Mouse (Mus musculus): Measurements from ENCODE around the gene Fjx1. TPM values are rescaled to one million over a fixed set of nuclear protein-coding genes. Genes with fewer than 3 reads are reported as not detected.

Fjx1 gene
- polyA plus RNA-seq, 1 experiment from 2014 or later = 10.4 TPM

DNA sequence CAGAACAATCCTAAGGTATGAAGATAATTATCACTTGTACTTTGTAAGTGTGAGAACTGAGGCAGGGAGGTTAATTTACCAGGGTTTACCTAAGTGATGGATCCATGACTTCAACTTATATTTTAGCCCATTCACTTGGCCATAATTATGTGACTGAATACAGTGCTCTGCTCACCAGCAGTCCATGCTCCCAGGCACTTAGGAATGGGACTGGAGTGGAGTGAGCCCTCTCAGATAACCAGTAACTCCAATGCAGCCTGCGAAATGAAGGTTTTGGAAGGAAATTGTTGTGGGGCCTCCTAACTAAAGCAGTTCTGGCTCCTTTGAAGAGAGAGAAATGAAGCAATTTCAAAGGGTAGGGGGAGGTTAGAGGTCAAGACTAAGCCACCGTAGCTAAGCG is 25.9 kb downstream of the Fjx1 start:
- TF ChIP-seq CTCF (IDR thresholded peaks at IDR 0.05) = no peak
- DNase-seq (ENCODE audit: low read depth, low spot score) (no peak), ATAC-seq (no peak)
- CTCF ChIA-PET = no interaction called here
- POLR2A ChIA-PET = no interaction called here
- peaks cover 10% of the 10 kb centered on the region for H3K27me3 ChIP-seq
- in situ Hi-C loops (cut with MboI; ENCODE audit: low pct_unique_long_range_greater_than_20kb) = no loop called here

DNA sequence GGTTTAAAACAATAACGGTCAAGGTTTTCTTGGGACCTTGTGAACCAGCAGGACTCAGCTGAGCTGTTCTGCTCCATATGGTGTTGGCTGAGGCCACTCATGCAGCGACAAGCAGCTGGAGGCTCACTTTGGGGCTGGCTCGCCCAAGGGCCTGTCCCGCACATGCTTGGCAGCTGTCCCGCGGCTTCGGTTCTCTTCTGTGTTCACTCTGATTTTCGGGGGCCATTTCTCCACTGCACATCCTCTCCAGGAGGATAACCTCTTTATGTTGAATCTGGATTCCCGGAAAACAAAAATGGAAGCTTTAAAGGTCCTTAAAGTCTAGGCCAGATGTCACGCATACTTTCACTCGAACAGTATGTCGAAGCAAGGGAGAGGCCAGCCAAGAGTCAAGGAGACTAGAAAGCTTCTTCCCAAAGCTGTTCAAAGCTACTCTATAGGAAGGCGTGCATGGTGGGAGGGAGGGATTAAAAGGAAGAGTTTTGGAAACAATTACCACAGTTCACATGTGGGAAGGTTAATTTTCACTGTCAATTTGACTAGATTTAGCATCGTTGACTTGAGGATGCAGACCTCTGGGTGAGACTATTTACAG is 36.1 kb downstream of the Fjx1 start:
- in situ Hi-C loops (cut with MboI; ENCODE audit: low pct_unique_long_range_greater_than_20kb) = no loop called here
- no peak for TF ChIP-seq CTCF (IDR thresholded peaks at IDR 0.05)
- no peak for DNase-seq (ENCODE audit: low read depth, low spot score)
- ChIA-PET POLR2A (no interaction called here), CTCF (no interaction called here)
- H3K27me3 ChIP-seq = no peaks in the 10 kb centered on the region
- ATAC-seq = no peak

DNA sequence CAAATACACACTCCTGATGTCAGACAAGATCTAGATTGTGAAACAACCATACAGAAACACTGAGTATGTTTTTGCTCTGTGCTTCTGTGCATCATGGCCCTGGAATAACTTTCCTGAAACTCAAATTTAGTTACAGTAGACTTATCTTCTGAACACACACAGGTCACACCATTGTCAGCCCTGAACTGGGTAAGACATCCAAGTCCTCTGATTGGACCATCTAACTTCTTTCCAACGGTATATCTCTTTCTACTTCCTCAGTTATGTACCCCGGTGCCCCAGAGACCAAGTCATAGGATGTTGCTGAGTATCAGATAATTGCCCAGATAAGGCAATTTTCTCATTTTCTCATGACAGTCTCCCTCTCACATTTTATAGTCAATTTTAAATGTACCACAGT is 39.6 kb downstream of the Fjx1 start:
- CTCF ChIA-PET = no interaction called here
- in situ Hi-C loops (cut with MboI; ENCODE audit: low pct_unique_long_range_greater_than_20kb) = no loop called here
- ATAC-seq (no peak), DNase-seq (ENCODE audit: low read depth, low spot score) (no peak)
- no peak for TF ChIP-seq CTCF (IDR thresholded peaks at IDR 0.05)
- POLR2A ChIA-PET = interaction anchor here (0.5 kb wide), 1 partner anchor 28 kb away, joined by 3 read pairs; no protein-coding TSS in a partner anchor
- H3K27me3 ChIP-seq = no peaks in the 10 kb centered on the region

- CTCF ChIA-PET = interaction anchor here (0.9 kb wide), 1 partner anchor 15 kb away, joined by 3 read pairs; no protein-coding TSS in a partner anchor
- in situ Hi-C loops (cut with MboI; ENCODE audit: low pct_unique_long_range_greater_than_20kb) = no loop called here
- POLR2A ChIA-PET = no interaction called here
- TF ChIP-seq CTCF (IDR thresholded peaks at IDR 0.05) = no peak
- DNase-seq (ENCODE audit: low read depth, low spot score) (no peak), ATAC-seq (no peak)
- H3K27me3 ChIP-seq = no peaks in the 10 kb centered on the region
Measured at GRCm38 (mm10) chr2:102410615-102411014, 41.7 kb downstream of the Fjx1 start.

DNA sequence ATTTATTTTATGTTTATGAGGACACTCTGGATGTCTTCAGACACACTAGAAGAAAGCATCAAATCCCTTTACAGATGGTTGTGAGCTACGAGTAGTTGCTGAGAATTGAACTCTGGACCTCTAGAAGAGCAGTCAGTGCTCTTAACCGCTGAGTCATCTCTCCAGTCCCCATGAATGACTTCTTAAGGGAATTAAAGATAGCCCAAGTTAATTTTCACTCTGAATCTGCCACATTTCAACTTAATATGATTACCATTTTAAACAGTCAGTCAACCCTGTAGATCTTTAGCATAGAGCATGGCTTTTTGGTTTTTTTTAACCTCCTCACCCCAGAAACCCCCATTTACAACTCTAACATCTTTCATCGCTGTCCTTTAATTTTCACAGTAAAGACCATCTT is 42.6 kb downstream of the Fjx1 start:
- DNase-seq (ENCODE audit: low read depth, low spot score) (no peak), ATAC-seq (no peak)
- ChIA-PET POLR2A (interaction anchor here (0.7 kb wide), 1 partner anchor 625 kb away, joined by 4 read pairs; no protein-coding TSS in a partner anchor), CTCF (no interaction called here)
- in situ Hi-C loops (cut with MboI; ENCODE audit: low pct_unique_long_range_greater_than_20kb) = loop anchor here (5.0 kb wide), 1 partner anchor 38 kb away; no protein-coding TSS in a partner anchor
- no peak for TF ChIP-seq CTCF (IDR thresholded peaks at IDR 0.05)
- H3K27me3 ChIP-seq = no peaks in the 10 kb centered on the region

DNA sequence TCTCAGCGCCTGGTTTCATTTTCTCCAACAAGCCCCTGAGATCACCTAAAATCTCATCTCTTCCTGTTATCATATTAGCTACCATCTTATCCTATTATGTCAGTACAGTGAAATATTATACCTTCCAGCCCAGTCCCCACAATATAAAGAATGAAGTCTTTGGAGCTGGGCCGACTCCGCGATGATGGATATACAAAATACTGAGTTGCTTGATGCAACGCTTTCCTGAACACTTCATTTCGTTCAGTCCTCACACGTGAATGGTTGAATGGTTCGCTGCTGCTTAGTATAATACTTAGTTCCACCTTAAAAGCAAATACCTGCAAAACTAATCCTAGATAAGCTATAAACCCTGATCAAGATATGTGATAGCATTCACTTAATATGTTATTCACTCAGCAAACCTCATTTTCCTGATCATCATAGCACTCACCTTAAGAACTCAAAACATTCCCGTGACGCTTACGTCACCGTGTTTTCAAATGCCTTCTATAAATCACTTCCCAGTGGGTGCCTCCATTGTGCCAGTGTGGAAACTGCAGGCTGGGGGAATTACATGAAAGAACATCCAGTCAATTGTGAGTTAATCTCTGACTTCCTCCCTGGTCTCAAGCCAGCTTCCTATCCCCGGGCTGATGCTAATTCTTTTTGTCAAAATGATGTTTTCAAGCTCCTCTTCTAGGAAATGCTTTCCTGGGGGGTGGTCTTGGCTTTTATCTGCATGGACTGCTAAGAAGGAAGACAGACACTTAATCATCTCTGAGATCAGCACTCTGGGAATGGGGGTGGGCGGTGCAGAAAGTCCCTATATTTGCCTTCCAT is 44.7 kb downstream of the Fjx1 start, which contains the start of gene Trim44:
Gene Trim44, minus strand, starts transcription at position 466 of the 822 bp plus-strand sequence.
- CTCF ChIA-PET = no interaction called here
- no peak for DNase-seq (ENCODE audit: low read depth, low spot score)
- in situ Hi-C loops (cut with MboI; ENCODE audit: low pct_unique_long_range_greater_than_20kb) = loop anchor here (5.0 kb wide), 1 partner anchor 40 kb away; no protein-coding TSS in a partner anchor

GRCm38 (mm10) chr2:102406324-102407304 is 45.7 kb downstream of the Fjx1 start:
- DNase-seq (ENCODE audit: low read depth, low spot score) = no peak
- no peak for ATAC-seq
- CTCF ChIA-PET = no interaction called here
- H3K27me3 ChIP-seq = no peaks in the 10 kb centered on the region
- POLR2A ChIA-PET = interaction anchor here (0.7 kb wide), 1 partner anchor 235 kb away, joined by 3 read pairs; no protein-coding TSS in a partner anchor
- TF ChIP-seq CTCF (IDR thresholded peaks at IDR 0.05) = no peak
- in situ Hi-C loops (cut with MboI; ENCODE audit: low pct_unique_long_range_greater_than_20kb) = loop anchor here (5.0 kb wide), 1 partner anchor 41 kb away; no protein-coding TSS in a partner anchor

More for the DNA sequence above, 44.7 kb downstream of the Fjx1 start, which contains the start of gene Trim44:
- no peak for TF ChIP-seq CTCF (IDR thresholded peaks at IDR 0.05)
- POLR2A ChIA-PET = no interaction called here
- ATAC-seq = peak; percentile 31
- no peaks in the 10 kb centered on the region for H3K27me3 ChIP-seq

DNA sequence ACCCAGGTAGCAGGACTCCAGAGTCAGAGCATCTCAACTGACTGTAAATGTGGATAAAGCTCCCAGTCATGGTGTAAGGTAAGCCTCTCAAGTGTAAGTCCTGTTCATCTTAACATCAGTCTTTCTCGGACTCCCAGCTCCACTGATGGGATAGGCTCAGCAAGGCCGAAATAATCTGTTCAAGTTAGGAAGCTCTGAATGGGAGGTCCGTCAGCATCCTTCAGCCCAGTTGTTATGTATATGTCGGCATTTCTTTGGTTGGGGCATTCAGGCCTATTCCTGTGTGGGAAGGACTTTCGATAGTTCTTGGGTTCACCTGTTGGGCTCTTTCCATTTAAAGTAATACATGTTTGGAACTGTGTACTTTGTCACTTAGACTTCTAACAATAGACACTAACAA is 48.3 kb downstream of the Fjx1 start:
- in situ Hi-C loops (cut with MboI; ENCODE audit: low pct_unique_long_range_greater_than_20kb) = no loop called here
- ChIA-PET POLR2A (interaction anchor here (0.7 kb wide), 1 partner anchor 123 kb away, joined by 4 read pairs; no protein-coding TSS in a partner anchor), CTCF (no interaction called here)
- H3K27me3 ChIP-seq = no peaks in the 10 kb centered on the region
- DNase-seq (ENCODE audit: low read depth, low spot score) = no peak
- TF ChIP-seq CTCF (IDR thresholded peaks at IDR 0.05) = no peak
- no peak for ATAC-seq

DNA sequence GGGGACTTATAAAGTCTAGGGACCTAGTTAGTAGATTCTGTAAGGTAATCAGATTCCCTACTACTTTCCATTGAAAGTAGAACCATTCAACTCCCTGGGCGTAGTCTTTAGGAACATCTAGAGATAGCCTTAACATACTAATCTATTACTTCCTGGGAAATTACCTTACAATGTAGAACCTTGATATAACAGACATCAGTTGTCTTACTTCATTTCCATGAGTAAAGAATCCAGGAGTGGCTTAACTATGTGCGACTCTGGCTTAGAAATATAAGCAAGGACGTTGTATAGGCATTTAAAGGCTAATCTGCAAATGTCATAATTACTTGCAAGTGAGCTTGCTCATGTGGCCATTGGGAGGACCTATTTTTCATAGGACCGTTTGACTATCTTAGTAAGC is 49.0 kb downstream of the Fjx1 start:
- ATAC-seq (no peak), DNase-seq (ENCODE audit: low read depth, low spot score) (no peak)
- POLR2A ChIA-PET = no interaction called here
- no peak for TF ChIP-seq CTCF (IDR thresholded peaks at IDR 0.05)
- CTCF ChIA-PET = no interaction called here
- H3K27me3 ChIP-seq = no peaks in the 10 kb centered on the region
- in situ Hi-C loops (cut with MboI; ENCODE audit: low pct_unique_long_range_greater_than_20kb) = no loop called here

DNA sequence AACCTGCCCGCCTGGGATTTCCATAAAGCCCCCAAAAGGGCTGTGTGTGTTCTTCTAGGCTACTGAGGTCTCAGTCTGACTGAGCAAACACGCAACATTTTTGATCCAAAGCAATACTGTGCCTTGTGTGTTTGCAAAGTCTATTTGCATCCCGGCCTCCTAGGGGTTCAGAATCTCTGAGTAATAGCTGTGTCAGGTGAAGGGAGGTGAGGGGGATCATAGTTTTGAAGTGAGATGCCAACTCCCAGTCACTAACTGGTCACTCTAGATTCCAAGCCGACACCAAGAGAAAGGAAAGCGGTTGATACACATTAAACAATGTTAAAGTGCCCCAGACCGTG is 51.0 kb downstream of the Fjx1 start:
- TF ChIP-seq CTCF (IDR thresholded peaks at IDR 0.05) = no peak
- no peaks in the 10 kb centered on the region for H3K27me3 ChIP-seq
- POLR2A ChIA-PET = no interaction called here
- peak; percentile 33 for ATAC-seq
- in situ Hi-C loops (cut with MboI; ENCODE audit: low pct_unique_long_range_greater_than_20kb) = no loop called here
- CTCF ChIA-PET = interaction anchor here (1.7 kb wide), 1 partner anchor 51 kb away, joined by 3 read pairs; the partner anchor contains the start of gene Fjx1
- DNase-seq (ENCODE audit: low read depth, low spot score) = no peak
